Mouse (Mus musculus): Measurements from ENCODE around the gene Lhx5. TPM values are rescaled to one million over a fixed set of nuclear protein-coding genes. Genes with fewer than 3 reads are reported as not detected.

The Lhx5 gene
- total RNA-seq (2017), result not detected in 2 replicates

- ATAC-seq (ENCODE audit: extremely low read depth, insufficient number of reproducible peaks, low FRiP score, poor library complexity, severe bottlenecking), result no peak
Observed at GRCm38 (mm10) chr5:120431649-120432485, at the start of gene Lhx5. Lhx5 (plus strand) TSS chr5:120431699.

- ATAC-seq (ENCODE audit: extremely low read depth, insufficient number of reproducible peaks, low FRiP score, poor library complexity, severe bottlenecking), result no peak
Observed at GRCm38 (mm10) chr5:120386361-120386760, 45.1 kb upstream of the Lhx5 start.

- ATAC-seq (ENCODE audit: extremely low read depth, insufficient number of reproducible peaks, low FRiP score, poor library complexity, severe bottlenecking), result no peak
Observed at GRCm38 (mm10) chr5:120388765-120389164, 42.7 kb upstream of the Lhx5 start.

- no peak for ATAC-seq (ENCODE audit: extremely low read depth, insufficient number of reproducible peaks, low FRiP score, poor library complexity, severe bottlenecking)
Observed at GRCm38 (mm10) chr5:120389973-120390372, 41.5 kb upstream of the Lhx5 start.

GRCm38 (mm10) chr5:120393871-120394667, 37.4 kb upstream of the Lhx5 start:
- ATAC-seq (ENCODE audit: extremely low read depth, insufficient number of reproducible peaks, low FRiP score, poor library complexity, severe bottlenecking), result no peak

- no peak for ATAC-seq (ENCODE audit: extremely low read depth, insufficient number of reproducible peaks, low FRiP score, poor library complexity, severe bottlenecking)
Observed at GRCm38 (mm10) chr5:120397988-120398387, 33.5 kb upstream of the Lhx5 start.

- ATAC-seq (ENCODE audit: extremely low read depth, insufficient number of reproducible peaks, low FRiP score, poor library complexity, severe bottlenecking), result no peak
Observed at GRCm38 (mm10) chr5:120404831-120405591, 26.5 kb upstream of the Lhx5 start.

GRCm38 (mm10) chr5:120408933-120409332, 22.6 kb upstream of the Lhx5 start:
- no peak for ATAC-seq (ENCODE audit: extremely low read depth, insufficient number of reproducible peaks, low FRiP score, poor library complexity, severe bottlenecking)

GRCm38 (mm10) chr5:120409385-120410378, 21.8 kb upstream of the Lhx5 start:
- no peak for ATAC-seq (ENCODE audit: extremely low read depth, insufficient number of reproducible peaks, low FRiP score, poor library complexity, severe bottlenecking)

GRCm38 (mm10) chr5:120413436-120413835, 18.1 kb upstream of the Lhx5 start:
- ATAC-seq (ENCODE audit: extremely low read depth, insufficient number of reproducible peaks, low FRiP score, poor library complexity, severe bottlenecking), result no peak

GRCm38 (mm10) chr5:120420106-120420505, 11.4 kb upstream of the Lhx5 start:
- no peak for ATAC-seq (ENCODE audit: extremely low read depth, insufficient number of reproducible peaks, low FRiP score, poor library complexity, severe bottlenecking)

- ATAC-seq (ENCODE audit: extremely low read depth, insufficient number of reproducible peaks, low FRiP score, poor library complexity, severe bottlenecking), result no peak
Observed at GRCm38 (mm10) chr5:120424039-120424438, 7.5 kb upstream of the Lhx5 start.

GRCm38 (mm10) chr5:120424657-120425056, 6.8 kb upstream of the Lhx5 start:
- no peak for ATAC-seq (ENCODE audit: extremely low read depth, insufficient number of reproducible peaks, low FRiP score, poor library complexity, severe bottlenecking)

GRCm38 (mm10) chr5:120425711-120426110, 5.8 kb upstream of the Lhx5 start:
- no peak for ATAC-seq (ENCODE audit: extremely low read depth, insufficient number of reproducible peaks, low FRiP score, poor library complexity, severe bottlenecking)

GRCm38 (mm10) chr5:120426572-120426971, 4.9 kb upstream of the Lhx5 start:
- no peak for ATAC-seq (ENCODE audit: extremely low read depth, insufficient number of reproducible peaks, low FRiP score, poor library complexity, severe bottlenecking)

GRCm38 (mm10) chr5:120427451-120427938, 4.0 kb upstream of the Lhx5 start:
- ATAC-seq (ENCODE audit: extremely low read depth, insufficient number of reproducible peaks, low FRiP score, poor library complexity, severe bottlenecking), result no peak

- ATAC-seq (ENCODE audit: extremely low read depth, insufficient number of reproducible peaks, low FRiP score, poor library complexity, severe bottlenecking), result no peak
Observed at GRCm38 (mm10) chr5:120428189-120428838, 3.2 kb upstream of the Lhx5 start.

GRCm38 (mm10) chr5:120428990-120429389, 2.5 kb upstream of the Lhx5 start:
- no peak for ATAC-seq (ENCODE audit: extremely low read depth, insufficient number of reproducible peaks, low FRiP score, poor library complexity, severe bottlenecking)
